Mouse (Mus musculus): Measurements from ENCODE around the gene Pygo1.

GRCm38 (mm10) chr9:72911381-72911780 is 14.1 kb upstream of the Pygo1 start:
- peak; percentile 6; the same call in 1 of the 2 replicates for TF ChIP-seq CTCF (IDR thresholded peaks at IDR 0.05)
- TF ChIP-seq EP300 (IDR thresholded peaks at IDR 0.05): no peak

Measured in lung, postnatal 0 days (tissue).